Mouse (Mus musculus): Measurements from ENCODE around the gene Plin3. TPM values are rescaled to one million over a fixed set of nuclear protein-coding genes. Genes with fewer than 3 reads are reported as not detected.

Plin3 gene
- polyA plus RNA-seq, 1 experiment from 2014 or later = 62.7 TPM

DNA sequence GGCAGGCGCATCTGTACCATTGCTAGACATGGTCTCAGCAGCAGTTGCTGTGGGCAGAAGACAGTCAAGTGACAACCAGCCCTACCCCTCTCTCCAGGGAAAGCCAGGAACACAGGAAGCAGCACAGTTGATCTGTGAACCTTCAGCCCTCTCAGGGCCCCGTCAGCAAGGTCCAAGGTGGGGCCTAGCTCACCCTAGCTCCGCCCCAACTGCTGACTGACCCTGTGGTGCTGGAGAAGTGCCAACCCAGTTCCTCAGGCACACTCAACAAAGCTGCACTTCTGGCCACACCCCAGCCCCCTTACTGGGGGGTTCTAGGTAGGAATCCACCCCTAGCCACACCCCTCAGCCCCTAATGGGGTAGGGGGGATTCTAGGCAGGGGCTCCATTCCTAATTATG lies 4.8 kb downstream of the Plin3 start:
- no peak for ATAC-seq (ENCODE audit: insufficient number of reproducible peaks, insufficient read depth, low FRiP score, low TSS enrichment, low read depth)
- Histone ChIP-seq H3K27ac (peak overlapping the region; percentile 96), H3K27me3 (no peaks in the 10 kb centered on the region), H3K4me1 (replicated peaks) (peaks cover 48% of the 10 kb centered on the region), H3K4me3 (replicated peaks) (no peak overlapping the region), H3K36me3 (peaks cover 41% of the 10 kb centered on the region), H3K9me3 (no peaks in the 10 kb centered on the region), H3K4me2 (peak overlapping the region; percentile 73), H3K9ac (replicated peaks) (peak overlapping the region; percentile 40; the same call in 1 of the 2 replicates)
- 54% methylated on average over 3 of the region's 3 CpGs for WGBS

DNA sequence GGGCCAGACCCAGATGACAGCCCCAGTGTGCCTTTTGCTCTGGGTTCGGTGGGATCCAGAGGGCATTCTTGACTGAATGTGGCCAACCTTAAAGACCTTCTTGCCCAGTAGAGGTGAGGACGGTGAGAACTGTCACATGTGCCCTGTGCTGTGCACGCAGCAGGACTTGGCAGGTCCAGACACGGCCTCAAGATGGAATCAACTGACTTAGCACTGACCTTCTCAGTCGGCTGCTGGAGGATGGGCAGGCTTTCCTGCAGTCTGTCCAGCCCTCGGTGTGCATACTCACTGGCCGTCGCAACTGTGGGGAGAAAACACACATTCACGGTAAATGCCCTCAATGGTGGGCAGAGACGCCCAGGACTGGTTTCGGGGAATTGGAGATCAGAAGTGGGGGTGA lies 6.7 kb downstream of the Plin3 start:
- Histone ChIP-seq H3K9ac (replicated peaks) (no peak overlapping the region), H3K27ac (no peak overlapping the region), H3K4me3 (replicated peaks) (no peak overlapping the region), H3K36me3 (peaks cover 59% of the 10 kb centered on the region), H3K27me3 (no peaks in the 10 kb centered on the region), H3K4me2 (no peak overlapping the region), H3K4me1 (replicated peaks) (peaks cover 31% of the 10 kb centered on the region), H3K9me3 (no peaks in the 10 kb centered on the region)
- no peak for ATAC-seq (ENCODE audit: insufficient number of reproducible peaks, insufficient read depth, low FRiP score, low TSS enrichment, low read depth)
- 91% methylated on average over 11 of the region's 11 CpGs for whole genome bisulfite sequencing

DNA sequence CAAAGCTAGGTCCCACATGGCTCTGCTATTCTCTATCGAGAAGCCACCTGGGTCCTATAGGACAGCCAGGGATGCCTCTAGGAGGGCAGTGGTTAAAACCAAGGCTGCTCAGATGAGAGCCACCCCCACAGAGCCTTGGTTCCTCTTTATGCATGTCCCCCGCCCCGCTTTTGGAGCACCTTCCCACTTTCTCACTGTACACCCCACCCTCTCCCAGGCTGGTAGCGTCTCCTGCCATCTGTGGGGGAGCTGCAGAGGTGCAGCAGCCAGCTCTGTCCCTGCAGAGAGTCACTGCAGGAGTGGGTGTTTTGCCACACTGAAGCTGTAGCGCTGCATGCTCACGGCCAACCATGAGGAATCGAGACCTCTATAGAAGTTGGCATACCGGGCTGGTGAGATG lies 9.4 kb downstream of the Plin3 start:
- no peak overlapping the region for H3K4me2 ChIP-seq
- H3K27me3 ChIP-seq = no peaks in the 10 kb centered on the region
- 93% methylated on average over 8 of the region's 8 CpGs for WGBS
- ATAC-seq (ENCODE audit: insufficient number of reproducible peaks, insufficient read depth, low FRiP score, low TSS enrichment, low read depth) = no peak
- no peak overlapping the region for H3K9ac ChIP-seq (replicated peaks)
- H3K4me3 ChIP-seq (replicated peaks) = no peak overlapping the region
- no peaks in the 10 kb centered on the region for H3K9me3 ChIP-seq
- H3K36me3 ChIP-seq = peaks cover 79% of the 10 kb centered on the region
- peaks cover 9% of the 10 kb centered on the region for H3K4me1 ChIP-seq (replicated peaks)
- no peak overlapping the region for H3K27ac ChIP-seq

DNA sequence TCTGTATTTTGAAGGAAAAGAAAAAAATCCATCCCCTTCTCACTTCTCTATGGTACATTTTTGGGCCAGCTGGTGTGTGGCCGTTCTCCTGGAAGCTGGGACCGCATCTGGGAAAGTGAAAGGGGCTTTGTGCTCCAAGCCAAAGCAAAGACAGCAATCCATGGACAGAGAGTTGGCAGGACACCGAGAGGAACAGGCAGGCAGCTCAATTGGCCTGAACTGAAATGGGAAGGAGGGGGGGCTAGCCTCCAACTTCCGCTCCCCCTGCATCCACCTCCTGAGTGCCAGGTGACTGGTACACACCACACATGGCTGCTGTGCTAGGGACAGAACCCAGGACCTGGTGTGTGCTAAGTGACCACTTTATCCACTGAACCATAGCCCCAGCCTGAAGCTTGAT lies 9.9 kb downstream of the Plin3 start:
- peaks cover 4% of the 10 kb centered on the region for H3K4me1 ChIP-seq (replicated peaks)
- no peaks in the 10 kb centered on the region for H3K9me3 ChIP-seq
- no peaks in the 10 kb centered on the region for H3K27me3 ChIP-seq
- no peak overlapping the region for H3K27ac ChIP-seq
- WGBS = 84% methylated on average over 4 of the region's 4 CpGs
- no peak overlapping the region for H3K4me3 ChIP-seq (replicated peaks)
- H3K36me3 ChIP-seq = peaks cover 80% of the 10 kb centered on the region
- H3K4me2 ChIP-seq = no peak overlapping the region
- ATAC-seq (ENCODE audit: insufficient number of reproducible peaks, insufficient read depth, low FRiP score, low TSS enrichment, low read depth) = no peak
- no peak overlapping the region for H3K9ac ChIP-seq (replicated peaks)

DNA sequence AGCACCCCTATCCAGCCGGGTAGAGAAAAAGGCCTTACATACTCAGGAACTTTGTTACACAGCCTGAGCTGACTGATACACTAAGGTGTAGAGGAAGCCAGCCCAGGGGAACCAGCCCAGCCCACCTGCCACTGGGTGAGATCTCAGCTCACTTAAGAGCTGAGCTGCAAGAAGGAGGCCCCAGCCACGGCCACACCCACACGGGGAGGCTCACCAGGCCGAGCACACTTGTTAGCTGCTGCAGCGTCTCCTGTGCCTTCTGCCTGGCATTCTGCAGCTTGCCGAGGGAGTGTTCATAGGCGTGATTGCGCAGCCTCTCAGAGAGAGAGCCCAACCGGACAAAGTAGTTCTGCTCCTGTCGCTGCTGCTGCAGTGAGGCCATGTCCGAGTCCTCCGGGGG lies 11.5 kb downstream of the Plin3 start:
- H3K4me2 ChIP-seq = no peak overlapping the region
- 84% methylated on average over 12 of the region's 12 CpGs for WGBS
- H3K27ac ChIP-seq = no peak overlapping the region
- no peak overlapping the region for H3K9ac ChIP-seq (replicated peaks)
- ATAC-seq (ENCODE audit: insufficient number of reproducible peaks, insufficient read depth, low FRiP score, low TSS enrichment, low read depth) = no peak
- H3K36me3 ChIP-seq = peaks cover 71% of the 10 kb centered on the region
- no peaks in the 10 kb centered on the region for H3K9me3 ChIP-seq
- peaks cover 10% of the 10 kb centered on the region for H3K4me1 ChIP-seq (replicated peaks)
- no peaks in the 10 kb centered on the region for H3K27me3 ChIP-seq
- no peak overlapping the region for H3K4me3 ChIP-seq (replicated peaks)

DNA sequence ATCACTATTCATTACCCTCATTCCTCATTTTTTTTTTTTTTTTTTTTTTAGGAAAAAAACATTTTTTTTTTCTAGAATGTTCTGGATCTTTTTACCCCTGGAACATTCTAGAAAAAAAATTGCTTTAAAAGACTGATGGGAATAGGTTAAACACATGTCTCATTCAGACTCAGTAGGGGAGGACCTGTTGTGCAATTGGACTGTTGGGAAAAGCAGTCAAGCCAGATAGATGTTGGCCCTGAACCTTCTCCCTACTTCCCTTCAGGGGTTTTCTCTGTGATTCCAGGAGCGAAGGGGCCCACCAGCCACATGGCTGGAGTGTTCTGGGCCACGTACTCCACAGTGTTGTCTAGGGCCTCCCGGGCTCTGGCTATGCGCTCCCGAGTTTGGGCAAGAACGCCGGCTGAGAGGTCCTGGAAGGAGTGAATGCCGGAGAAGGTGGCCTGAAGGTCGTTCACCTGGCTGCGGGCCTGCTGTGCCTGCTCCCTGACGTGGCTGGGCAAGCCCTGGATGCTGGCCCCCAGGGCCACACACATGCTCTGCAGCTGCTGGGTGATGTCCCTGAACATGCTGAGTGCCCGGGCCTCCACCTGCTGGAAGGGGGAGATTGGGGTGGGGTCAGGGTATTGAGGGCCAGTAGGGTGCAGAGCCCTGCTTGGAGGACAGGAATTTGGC lies 13.1 kb downstream of the Plin3 start:
- Histone ChIP-seq H3K4me3 (replicated peaks) (no peak overlapping the region), H3K4me2 (no peak overlapping the region), H3K9ac (replicated peaks) (no peak overlapping the region), H3K36me3 (peaks cover 55% of the 10 kb centered on the region), H3K9me3 (no peaks in the 10 kb centered on the region), H3K27me3 (no peaks in the 10 kb centered on the region), H3K27ac (no peak overlapping the region), H3K4me1 (replicated peaks) (peaks cover 13% of the 10 kb centered on the region)
- no peak for ATAC-seq (ENCODE audit: insufficient number of reproducible peaks, insufficient read depth, low FRiP score, low TSS enrichment, low read depth)
- 83% methylated on average over 12 of the region's 12 CpGs for WGBS

DNA sequence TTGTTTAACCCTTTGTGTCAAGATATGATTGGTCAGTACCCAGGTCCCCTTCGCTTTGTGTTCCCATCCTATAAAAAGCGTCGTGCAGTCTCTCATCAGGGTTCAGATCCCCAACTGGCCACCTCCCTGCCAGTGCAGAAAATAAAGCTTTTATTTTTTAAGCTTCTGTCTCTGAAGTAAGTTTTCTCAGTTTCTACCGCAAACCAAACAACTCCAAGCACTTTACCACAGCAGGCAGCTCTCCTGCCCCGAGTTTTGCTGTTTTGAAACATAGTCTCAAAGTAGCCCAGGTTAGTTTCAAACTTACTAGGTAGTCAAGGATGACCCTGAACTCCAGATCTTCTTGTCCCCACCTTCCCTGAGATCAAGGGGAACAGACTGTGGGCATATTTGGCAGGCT lies 14.3 kb downstream of the Plin3 start:
- Histone ChIP-seq H3K36me3 (peaks cover 55% of the 10 kb centered on the region), H3K27me3 (no peaks in the 10 kb centered on the region), H3K9me3 (no peaks in the 10 kb centered on the region), H3K4me1 (replicated peaks) (peaks cover 13% of the 10 kb centered on the region), H3K9ac (replicated peaks) (no peak overlapping the region), H3K4me2 (no peak overlapping the region), H3K4me3 (replicated peaks) (no peak overlapping the region), H3K27ac (no peak overlapping the region)
- ATAC-seq (ENCODE audit: insufficient number of reproducible peaks, insufficient read depth, low FRiP score, low TSS enrichment, low read depth) = no peak
- WGBS = 91% methylated on average over 5 of the region's 5 CpGs

DNA sequence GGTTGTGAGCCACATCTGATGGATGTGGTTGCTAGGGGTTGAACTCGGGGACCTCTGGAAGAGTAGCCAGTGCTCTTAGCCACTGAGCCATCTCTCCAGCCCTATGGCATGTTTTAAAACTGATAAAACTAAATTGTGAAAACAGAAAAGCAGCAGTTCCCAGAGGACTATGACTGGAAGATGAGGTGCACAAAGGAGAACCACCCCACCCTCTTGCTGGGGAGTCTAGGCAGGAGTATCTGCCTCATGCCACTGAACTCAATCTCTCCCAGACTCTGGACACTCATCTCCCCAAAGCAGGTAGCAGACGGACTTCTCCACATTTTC lies 15.1 kb downstream of the Plin3 start:
- no peaks in the 10 kb centered on the region for H3K9me3 ChIP-seq
- H3K36me3 ChIP-seq = peaks cover 52% of the 10 kb centered on the region
- no peak overlapping the region for H3K9ac ChIP-seq (replicated peaks)
- H3K27ac ChIP-seq = peak overlapping the region; percentile 90
- no peak for ATAC-seq (ENCODE audit: insufficient number of reproducible peaks, insufficient read depth, low FRiP score, low TSS enrichment, low read depth)
- 41% methylated on average over 2 of the region's 2 CpGs for WGBS
- H3K27me3 ChIP-seq = no peaks in the 10 kb centered on the region
- peak overlapping the region; percentile 75 for H3K4me2 ChIP-seq
- H3K4me1 ChIP-seq (replicated peaks) = peaks cover 13% of the 10 kb centered on the region
- H3K4me3 ChIP-seq (replicated peaks) = no peak overlapping the region; the same call in 1 of the 2 replicates

DNA sequence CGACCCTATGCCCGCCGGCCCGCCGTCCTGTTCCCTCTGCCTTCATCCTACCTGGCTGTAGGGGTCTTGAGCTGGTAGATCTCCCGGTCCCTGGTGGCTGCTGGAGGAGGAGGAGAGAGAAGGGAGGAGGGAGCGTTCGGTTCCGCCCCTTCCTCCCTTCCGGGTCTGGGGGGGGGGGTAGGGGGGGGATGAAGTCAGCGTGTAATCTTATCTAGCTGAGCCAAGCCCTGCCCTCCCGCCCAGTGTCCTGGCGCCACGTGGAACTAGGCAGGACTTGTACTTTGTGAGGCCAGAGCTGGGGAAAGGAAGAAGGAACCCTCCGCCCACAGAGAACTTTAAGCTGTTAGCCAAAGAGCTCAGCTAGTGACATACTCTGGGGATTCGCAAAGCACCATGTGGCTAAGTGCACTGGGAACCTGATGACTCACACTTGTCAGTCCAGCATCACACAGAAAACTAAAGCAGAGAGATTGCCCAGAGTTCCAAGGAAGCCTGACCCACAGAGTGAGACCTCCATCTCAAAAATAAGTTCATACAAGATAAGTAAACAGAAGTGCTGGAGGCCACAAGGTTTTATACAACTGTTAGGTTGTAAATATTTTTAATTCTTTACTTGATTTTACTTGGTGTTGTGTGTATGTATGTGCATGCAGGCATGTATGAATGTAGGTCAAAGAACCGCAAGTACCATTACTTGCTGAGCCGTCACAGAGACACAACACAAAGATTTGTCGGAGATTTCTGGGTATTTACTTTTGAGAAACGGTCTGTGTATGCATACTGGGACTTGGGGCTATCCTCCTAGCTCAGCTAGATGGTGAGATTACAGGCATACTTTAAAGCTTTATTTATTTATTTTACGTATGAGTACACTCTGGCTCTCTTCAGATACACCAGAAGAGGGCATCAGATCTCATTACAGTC lies 15.8 kb downstream of the Plin3 start, which contains the start of gene Ticam1:
TSS of gene Ticam1 (minus strand) at position 144 of the 924 bp plus-strand sequence.
- peak within 1 kb of the TSS; percentile 90 for H3K27ac ChIP-seq
- peak; percentile 88 for ATAC-seq (ENCODE audit: insufficient number of reproducible peaks, insufficient read depth, low FRiP score, low TSS enrichment, low read depth)

DNA sequence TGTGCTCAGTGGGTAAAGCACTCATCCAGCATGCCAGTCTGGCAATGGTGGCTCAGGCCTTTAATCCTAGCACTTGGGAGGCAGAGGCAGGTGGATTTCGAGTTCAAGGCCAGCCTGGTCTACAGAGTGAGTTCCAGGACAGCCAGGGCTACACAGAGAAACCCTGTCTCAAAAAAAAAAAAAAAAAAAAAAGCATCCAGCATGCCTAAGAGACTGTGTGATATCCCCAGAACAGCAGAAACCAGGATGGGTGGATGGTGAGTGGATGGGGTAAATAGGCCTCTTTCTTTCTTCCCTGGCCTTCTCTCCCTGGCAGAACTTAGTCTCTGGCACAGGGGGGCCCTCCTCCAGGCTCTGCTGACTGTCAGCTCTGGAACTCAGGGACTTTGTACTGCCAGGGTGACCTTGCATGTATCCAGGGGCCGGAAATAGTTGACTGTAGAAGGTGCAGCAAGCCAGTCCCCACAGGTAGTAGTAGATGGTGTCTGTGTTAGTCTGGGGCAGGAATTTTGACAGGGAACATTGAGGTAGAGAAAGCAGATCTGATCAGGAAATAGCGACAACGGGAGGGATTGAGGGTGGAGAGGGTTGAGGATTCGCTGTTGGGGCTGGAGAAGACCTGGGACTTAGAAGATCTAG lies 16.7 kb downstream of the Plin3 start:
- H3K9ac ChIP-seq (replicated peaks) = peak overlapping the region; percentile 72
- ATAC-seq (ENCODE audit: insufficient number of reproducible peaks, insufficient read depth, low FRiP score, low TSS enrichment, low read depth) = 0 out of 2 replicates have a peak, but pooled peaks have one; percentile 0
- 30% methylated on average over 5 of the region's 5 CpGs for WGBS
- H3K27ac ChIP-seq = peak overlapping the region; percentile 90
- peak overlapping the region; percentile 55 for H3K4me3 ChIP-seq (replicated peaks)
- peaks cover 13% of the 10 kb centered on the region for H3K4me1 ChIP-seq (replicated peaks)
- H3K36me3 ChIP-seq = peaks cover 51% of the 10 kb centered on the region
- no peaks in the 10 kb centered on the region for H3K27me3 ChIP-seq
- peak overlapping the region; percentile 75 for H3K4me2 ChIP-seq
- H3K9me3 ChIP-seq = no peaks in the 10 kb centered on the region

More for the DNA sequence above, 15.8 kb downstream of the Plin3 start, which contains the start of gene Ticam1:
- Histone ChIP-seq H3K9ac (replicated peaks) (peak within 1 kb of the TSS; percentile 72), H3K4me1 (replicated peaks) (peaks cover 13% of the 10 kb centered on the region), H3K4me3 (replicated peaks) (peak within 1 kb of the TSS; percentile 55), H3K4me2 (peak within 1 kb of the TSS; percentile 75), H3K36me3 (peaks cover 51% of the 10 kb centered on the region), H3K27me3 (no peaks in the 10 kb centered on the region), H3K9me3 (no peaks in the 10 kb centered on the region)
- 11% methylated on average over 16 of the region's 21 CpGs for WGBS

DNA sequence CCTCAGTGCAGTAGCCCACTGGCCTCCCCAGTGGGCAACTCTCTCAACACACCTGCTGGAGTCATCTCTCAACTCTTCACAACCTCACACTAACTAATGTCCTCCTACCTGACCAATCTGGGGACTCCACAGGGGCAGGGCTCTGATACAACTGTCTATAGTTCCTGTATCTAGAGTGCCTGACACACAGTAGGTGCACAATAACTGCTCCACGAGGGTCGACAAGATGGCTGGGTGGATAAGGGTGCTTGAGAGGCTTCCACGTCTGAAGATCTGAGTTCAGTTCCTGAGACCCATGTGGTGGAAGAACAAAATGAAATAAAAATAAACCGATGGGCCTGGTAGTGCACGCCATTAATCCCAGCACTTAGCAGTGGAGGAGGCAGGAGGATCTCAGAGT lies 18.7 kb downstream of the Plin3 start:
- Histone ChIP-seq H3K4me3 (replicated peaks) (no peak overlapping the region), H3K9ac (replicated peaks) (no peak overlapping the region), H3K36me3 (peaks cover 45% of the 10 kb centered on the region), H3K9me3 (no peaks in the 10 kb centered on the region), H3K4me1 (replicated peaks) (peaks cover 20% of the 10 kb centered on the region), H3K27ac (no peak overlapping the region), H3K4me2 (no peak overlapping the region), H3K27me3 (no peaks in the 10 kb centered on the region)
- no peak for ATAC-seq (ENCODE audit: insufficient number of reproducible peaks, insufficient read depth, low FRiP score, low TSS enrichment, low read depth)
- 88% methylated on average over 5 of the region's 5 CpGs for whole genome bisulfite sequencing

Measured in limb, embryonic 12.5 days (tissue).